Mouse (Mus musculus) myocyte (in vitro differentiated cells): ENCODE data around the gene Ddx18.

Experiments used
- MAX ChIP-seq: IDR thresholded peaks from one replicate; pipeline ENCODE4 v1.6.1; 2011; ENCODE audit warnings: low read depth, mild to moderate bottlenecking, control low read depth
- POLR2A ChIP-seq: IDR thresholded peaks from one replicate; pipeline ENCODE4 v1.6.1; 2011; ENCODE audit warnings: low read depth, mild to moderate bottlenecking, control low read depth, moderate library complexity; ENCODE audit not compliant: insufficient read length
- POLR2AphosphoS2 ChIP-seq: IDR thresholded peaks from one replicate; pipeline ENCODE4 v1.6.1; 2011; ENCODE audit warnings: low read depth, control low read depth; ENCODE audit not compliant: insufficient read length

- no peak for TF ChIP-seq POLR2A
- no peak for TF ChIP-seq MAX
- no peak for TF ChIP-seq POLR2AphosphoS2
Measured at GRCm38 (mm10) chr1:121531439-121531838, 36.4 kb downstream of the Ddx18 start.
